Mouse (Mus musculus) megakaryocyte, embryonic 14.5 days (primary cell): ENCODE results near the gene Muc1.

Experiments used
- FLI1 ChIP-seq: IDR thresholded peaks from 2 replicates; pipeline ENCODE4 v1.6.1; 2012; ENCODE audit warnings: low read length, inconsistent platforms, mixed read lengths
- GATA1 ChIP-seq: IDR thresholded peaks from 3 replicates; pipeline ENCODE4 v1.6.1; 2012; ENCODE audit warnings: mixed read lengths, low read length, inconsistent platforms, borderline replicate concordance

GRCm38 (mm10) chr3:89208736-89209135, 20.1 kb upstream of the Muc1 start:
- TF ChIP-seq GATA1 (no peak), FLI1 (no peak)
